In the genomic region with DNA sequence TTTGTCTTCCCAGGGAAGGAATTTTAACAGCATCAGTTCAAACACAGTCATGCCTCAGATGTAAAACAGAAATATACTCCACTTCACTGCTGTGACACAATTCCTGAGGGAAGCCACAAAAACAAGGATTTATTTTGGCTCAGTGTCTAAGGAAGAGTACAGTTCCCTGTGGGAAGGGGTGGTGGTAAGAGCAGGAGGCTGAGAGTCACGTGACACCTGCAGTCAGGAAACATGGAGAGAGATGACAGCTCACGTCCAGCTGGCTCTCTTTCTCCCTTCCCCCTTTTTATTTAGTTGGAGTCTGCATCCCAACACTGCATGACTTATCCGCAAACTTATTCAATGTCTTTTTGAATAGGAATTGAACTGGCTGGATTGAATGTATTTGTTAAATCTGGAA, we compare ENCODE assay signal across 25 mouse cellular contexts.
DNase-seq lines count a peak whose midpoint lies in the region; ATAC-seq and TF ChIP-seq lines count a peak whose summit lies in the region.
"Had no signal": no experiment of that assay in that cellular context is flagged by ENCODE, and none has a peak within 500 bp of the region (broad histone marks: within the 10 kb centered on the region; RNA-seq: fewer than 3 reads in every experiment).

No protein-coding gene starts in this region.

- H3K36me3 ChIP-seq in kidney, embryonic 16.5 days (ENCODE audit: insufficient read depth, low read length), result no peaks in the 10 kb centered on the region
- no peaks in the 10 kb centered on the region for H3K36me3 ChIP-seq in kidney, adult 2 months (ENCODE audit: control insufficient read depth, insufficient read depth, low read length)
- H3K36me3 ChIP-seq in C2C12 (ENCODE audit: control insufficient read depth, insufficient read depth), result no peaks in the 10 kb centered on the region
- no peaks in the 10 kb centered on the region for H3K36me3 ChIP-seq in myocyte (ENCODE audit: control insufficient read depth, insufficient read depth)
- H3K36me3 ChIP-seq: embryonic facial prominence, embryonic 10.5 days; embryonic facial prominence, embryonic 13.5 days; forebrain, embryonic 12.5 days; forebrain, embryonic 15.5 days; heart, embryonic 13.5 days had no signal

- H3K9ac ChIP-seq in kidney, embryonic 16.5 days (replicated peaks; ENCODE audit: low read length), result no peak overlapping the region
- H3K9ac ChIP-seq: embryonic facial prominence, embryonic 13.5 days; forebrain, embryonic 12.5 days; forebrain, embryonic 15.5 days; heart, embryonic 13.5 days; hindbrain, embryonic 14.5 days had no signal

- no peaks in the 10 kb centered on the region for H3K9me3 ChIP-seq in kidney, embryonic 16.5 days (ENCODE audit: low read length)
- H3K9me3 ChIP-seq: embryonic facial prominence, embryonic 10.5 days; embryonic facial prominence, embryonic 13.5 days; forebrain, embryonic 12.5 days; forebrain, embryonic 15.5 days; heart, embryonic 13.5 days had no signal

- ATAC-seq in kidney, embryonic 16.5 days (ENCODE audit: low FRiP score, low TSS enrichment), result peak; percentile 67; the same call in 1 of the 2 replicates
- ATAC-seq: activated CD4-positive, CD25-positive, alpha-beta regulatory T cell, adult 4 months; forebrain, embryonic 15.5 days had no signal

- H3K4me3 ChIP-seq in kidney, embryonic 16.5 days (ENCODE audit: low read length), result no peak overlapping the region
- H3K4me3 ChIP-seq in kidney, adult 2 months (ENCODE audit: insufficient read depth, low read depth, low read length), result no peak overlapping the region
- H3K4me3 ChIP-seq in C2C12 (ENCODE audit: insufficient read depth, poor library complexity, severe bottlenecking), result no peak overlapping the region
- H3K4me3 ChIP-seq in myocyte, result no peak overlapping the region
- H3K4me3 ChIP-seq: embryonic facial prominence, embryonic 10.5 days; embryonic facial prominence, embryonic 13.5 days; erythroblast, embryonic 14.5 days; forebrain, embryonic 12.5 days; forebrain, embryonic 15.5 days; heart, embryonic 13.5 days had no signal

- H3K79me2 ChIP-seq in C2C12 (ENCODE audit: control insufficient read depth, insufficient read depth) (no peaks in the 10 kb centered on the region), myocyte (ENCODE audit: control insufficient read depth, insufficient read depth) (no peaks in the 10 kb centered on the region)

- H3K27ac ChIP-seq in kidney, embryonic 16.5 days (ENCODE audit: low read length), result no peak overlapping the region
- H3K27ac ChIP-seq in kidney, adult 2 months (ENCODE audit: insufficient read depth, low read depth, low read length), result no peak overlapping the region
- H3K27ac ChIP-seq: embryonic facial prominence, embryonic 10.5 days; embryonic facial prominence, embryonic 13.5 days; forebrain, embryonic 12.5 days; forebrain, embryonic 15.5 days; heart, embryonic 13.5 days; hindbrain, embryonic 14.5 days had no signal

- peaks cover 50% of the 10 kb centered on the region for H3K27me3 ChIP-seq in kidney, embryonic 16.5 days (ENCODE audit: insufficient read depth, low read length)
- no peaks in the 10 kb centered on the region; the same call in 1 of the 2 replicates for H3K27me3 ChIP-seq in kidney, adult 2 months (replicated peaks; ENCODE audit: control insufficient read depth, insufficient read depth, low read length)
- H3K27me3 ChIP-seq in C2C12 (ENCODE audit: control insufficient read depth, insufficient read depth, insufficient read length) (peaks cover 52% of the 10 kb centered on the region), myocyte (ENCODE audit: control insufficient read depth, insufficient read depth, insufficient read length) (peaks cover 51% of the 10 kb centered on the region)

- H3K4me1 ChIP-seq in kidney, embryonic 16.5 days (ENCODE audit: insufficient read depth, low read length), result peaks cover 22% of the 10 kb centered on the region
- H3K4me1 ChIP-seq in kidney, adult 2 months (ENCODE audit: control insufficient read depth, insufficient read depth, low read length), result no peaks in the 10 kb centered on the region

- H3K79me3 ChIP-seq in C2C12 (ENCODE audit: low read depth), result no peaks in the 10 kb centered on the region

- no peak overlapping the region for H3K4me2 ChIP-seq in kidney, embryonic 16.5 days (replicated peaks; ENCODE audit: low read depth, low read length)
- no peak overlapping the region for H3K4me2 ChIP-seq in myocyte (ENCODE audit: low read depth)
- H3K4me2 ChIP-seq: embryonic facial prominence, embryonic 13.5 days; forebrain, embryonic 12.5 days; forebrain, embryonic 15.5 days; heart, embryonic 13.5 days; hindbrain, embryonic 14.5 days had no signal

- no peak for TF ChIP-seq CTCF in kidney, adult 2 months (conservative IDR thresholded peaks at IDR 0.05; ENCODE audit: insufficient read depth, insufficient read length, low read depth, low read length)
- no peak for TF ChIP-seq CTCF in C2C12 (IDR thresholded peaks at IDR 0.05; ENCODE audit: control insufficient read depth, insufficient read depth, insufficient read length)

- H3ac ChIP-seq in C2C12 (ENCODE audit: control insufficient read depth, insufficient read length, low read depth) (no peak overlapping the region), myocyte (ENCODE audit: control insufficient read depth, insufficient read length) (no peak overlapping the region)

- no peak for TF ChIP-seq POLR2A in kidney, adult 2 months (IDR thresholded peaks at IDR 0.05; ENCODE audit: low read depth, low read length)
- TF ChIP-seq POLR2A in myocyte (IDR thresholded peaks at IDR 0.05; ENCODE audit: insufficient read length, low read depth), result no peak

- no peak for DNase-seq in kidney, adult 2 months
- DNase-seq in kidney, postnatal 14 days, result peak; percentile 2
- DNase-seq in kidney, postnatal 36 days, result no peak
- DNase-seq: adrenal gland, adult 8-10 months; adrenal gland, postnatal 25 days; cerebellum, adult 11-12 months; cerebellum, adult 8-10 months; cerebellum, postnatal 10 days; cerebellum, postnatal 36 days; embryo, embryonic 11 days; gastrocnemius, postnatal 25 days; heart, adult 18-20 months; heart, postnatal 14 days; heart, postnatal 4 days had no signal

- 40% methylated on average over 3 of the region's 3 CpGs for WGBS in kidney, embryonic 16.5 days
- WGBS in kidney, adult 2 months, result 41% methylated on average over 3 of the region's 3 CpGs

TF ChIP-seq in C2C12, 6 proteins besides CTCF, POLR2A, EP300 and RAD21:
- TF ChIP-seq MYOG (IDR thresholded peaks at IDR 0.05; ENCODE audit: control insufficient read depth, extremely low read depth, insufficient read length) (no peak), MAX (IDR thresholded peaks at IDR 0.05) (no peak), USF1 (IDR thresholded peaks at IDR 0.05; ENCODE audit: low read depth) (peak; percentile 45), MYOD1 (IDR thresholded peaks at IDR 0.05; ENCODE audit: control insufficient read depth, insufficient read length, low read depth) (no peak), CEBPB (IDR thresholded peaks at IDR 0.05; ENCODE audit: low read depth) (no peak), FOSL1 (IDR thresholded peaks at IDR 0.05; ENCODE audit: insufficient read depth, low read length, poor library complexity, severe bottlenecking) (no peak)

TF ChIP-seq in myocyte, 11 proteins besides CTCF, POLR2A, EP300 and RAD21:
- TF ChIP-seq USF1 (IDR thresholded peaks at IDR 0.05; ENCODE audit: low read depth), result peak; percentile 49
- TF ChIP-seq TCF3 (IDR thresholded peaks at IDR 0.05; ENCODE audit: insufficient read length, low read depth), result no peak
- TF ChIP-seq MYOG (IDR thresholded peaks at IDR 0.05; ENCODE audit: control insufficient read depth in 1 of 3, insufficient read depth in 1 of 3, insufficient read length in 2 of 3, low read depth in 2 of 3), result no peak
